Mouse (Mus musculus) embryonic facial prominence, embryonic 12.5 days (tissue): ENCODE results near the gene Gzmm. TPM values are rescaled to one million over a fixed set of nuclear protein-coding genes. Genes with fewer than 3 reads are reported as not detected.

ENCODE experiments used
- ATAC-seq: fragments of 200-750 bp; cut with Nextera tagmentation; 2 replicates; pipeline ENCODE4 v1.8.0; 2017; ENCODE audit not compliant: insufficient number of reproducible peaks, insufficient read depth, low FRiP score, low TSS enrichment
- H3K27ac ChIP-seq: fragments of 300-500 bp; sonication (generic); 2 replicates; pipeline ENCODE4 v1.5.1; 2016; ENCODE audit warnings: mild to moderate bottlenecking
- H3K27me3 ChIP-seq: fragments of 300-500 bp; sonication (generic); 2 replicates; pipeline ENCODE4 v1.6.1; 2016; ENCODE audit warnings: mild to moderate bottlenecking, moderate library complexity
- H3K36me3 ChIP-seq: fragments of 300-500 bp; sonication (generic); 2 replicates; pipeline ENCODE4 v1.6.1; 2016; ENCODE audit warnings: mild to moderate bottlenecking
- H3K4me1 ChIP-seq: fragments of 300-500 bp; sonication (generic); 2 replicates; pipeline ENCODE4 v1.6.1; 2016
- H3K4me2 ChIP-seq: fragments of 300-500 bp; sonication (generic); replicated peaks from 2 replicates; pipeline ENCODE4 v1.6.1; 2016; ENCODE audit warnings: mild to moderate bottlenecking, moderate library complexity
- H3K4me3 ChIP-seq: fragments of 300-500 bp; sonication (generic); 2 replicates; pipeline ENCODE4 v1.5.1; 2016; ENCODE audit warnings: mild to moderate bottlenecking
- H3K9ac ChIP-seq: fragments of 300-500 bp; sonication (generic); 2 replicates; pipeline ENCODE4 v1.6.1; 2016; ENCODE audit warnings: mild to moderate bottlenecking, moderate library complexity
- H3K9me3 ChIP-seq: fragments of 300-500 bp; sonication (generic); 2 replicates; pipeline ENCODE4 v1.6.1; 2016; ENCODE audit warnings: mild to moderate bottlenecking, moderate library complexity
- WGBS: fragments of 180-500 bp; shearing (Covaris S2); methylation state at CpG from one replicate; pipeline ENCODE4 v1.1.7; 2016; 5-methylcytosine and 5-hydroxymethylcytosine counted together
- polyA plus RNA-seq: library from polyadenylated mRNA; unstranded; fragments of >200 nt; fragmentation: Nextera tagmentation; extraction: Ambion mirVana; gene quantifications from 2 replicates; pipeline ENCODE4 v1.2.1, GENCODE M21; 2016

Gzmm gene
- polyA plus RNA-seq, 1 experiment from 2014 or later, result 0.55 TPM

GRCm38 (mm10) chr10:79682551-79682915, 6.3 kb upstream of the Gzmm start:
- peaks cover 15% of the 10 kb centered on the region for H3K4me1 ChIP-seq
- peak overlapping the region; percentile 98 for H3K4me2 ChIP-seq
- 0 out of 2 replicates have a peak, but pooled peaks have one; percentile 1 for ATAC-seq
- peak overlapping the region; percentile 84 for H3K4me3 ChIP-seq
- H3K27me3 ChIP-seq, result no peaks in the 10 kb centered on the region
- peak overlapping the region; percentile 74; the same call in 1 of the 2 replicates for H3K27ac ChIP-seq
- peaks cover 35% of the 10 kb centered on the region for H3K36me3 ChIP-seq
- no peaks in the 10 kb centered on the region for H3K9me3 ChIP-seq
- H3K9ac ChIP-seq, result peak overlapping the region; percentile 87
- under 1% methylated on average over 10 of the region's 10 CpGs for WGBS

- peaks cover 15% of the 10 kb centered on the region for H3K4me1 ChIP-seq
- H3K36me3 ChIP-seq, result peaks cover 40% of the 10 kb centered on the region
- ATAC-seq, result no peak
- H3K27me3 ChIP-seq, result no peaks in the 10 kb centered on the region
- peak overlapping the region; percentile 87 for H3K9ac ChIP-seq
- H3K9me3 ChIP-seq, result no peaks in the 10 kb centered on the region
- peak overlapping the region; percentile 84 for H3K4me3 ChIP-seq
- peak overlapping the region; percentile 98 for H3K4me2 ChIP-seq
- 0 out of 2 replicates have a peak overlapping the region, but pooled peaks have one; percentile 74 for H3K27ac ChIP-seq
- 4% methylated on average over 10 of the region's 10 CpGs for WGBS
These were observed 5.8 kb upstream of the Gzmm start for GRCm38 (mm10) chr10:79682916-79683582.

- Histone ChIP-seq H3K36me3 (peaks cover 49% of the 10 kb centered on the region), H3K27me3 (no peaks in the 10 kb centered on the region), H3K9ac (peak overlapping the region; percentile 87), H3K4me1 (peaks cover 15% of the 10 kb centered on the region), H3K27ac (no peak overlapping the region), H3K9me3 (no peaks in the 10 kb centered on the region), H3K4me2 (peak overlapping the region; percentile 98), H3K4me3 (peak overlapping the region; percentile 84)
- 85% methylated on average over 6 of the region's 6 CpGs for WGBS
- ATAC-seq, result no peak
These were observed 4.8 kb upstream of the Gzmm start for GRCm38 (mm10) chr10:79683726-79684640.

- Histone ChIP-seq H3K36me3 (peaks cover 53% of the 10 kb centered on the region), H3K9ac (no peak overlapping the region)
- no peak for ATAC-seq
These were observed 3.8 kb upstream of the Gzmm start for GRCm38 (mm10) chr10:79684770-79685600.

GRCm38 (mm10) chr10:79686219-79686618, 2.6 kb upstream of the Gzmm start:
- Histone ChIP-seq H3K9me3 (no peaks in the 10 kb centered on the region), H3K4me1 (peaks cover 11% of the 10 kb centered on the region), H3K27me3 (no peaks in the 10 kb centered on the region), H3K4me3 (no peak overlapping the region), H3K4me2 (no peak overlapping the region), H3K27ac (no peak overlapping the region), H3K9ac (no peak overlapping the region), H3K36me3 (peaks cover 53% of the 10 kb centered on the region)
- 86% methylated on average over 2 of the region's 2 CpGs for WGBS
- no peak for ATAC-seq

More at GRCm38 (mm10) chr10:79684770-79685600, 3.8 kb upstream of the Gzmm start:
- Histone ChIP-seq H3K4me3 (no peak overlapping the region), H3K4me2 (no peak overlapping the region), H3K4me1 (peaks cover 15% of the 10 kb centered on the region), H3K9me3 (no peaks in the 10 kb centered on the region), H3K27ac (no peak overlapping the region), H3K27me3 (no peaks in the 10 kb centered on the region)
- WGBS, result 95% methylated on average over 25 of the region's 25 CpGs

GRCm38 (mm10) chr10:79686691-79687090, 2.1 kb upstream of the Gzmm start:
- ATAC-seq, result no peak
- Histone ChIP-seq H3K4me2 (no peak overlapping the region), H3K36me3 (peaks cover 53% of the 10 kb centered on the region), H3K4me3 (no peak overlapping the region), H3K27ac (no peak overlapping the region), H3K27me3 (no peaks in the 10 kb centered on the region), H3K9me3 (no peaks in the 10 kb centered on the region), H3K4me1 (peaks cover 10% of the 10 kb centered on the region), H3K9ac (no peak overlapping the region)
- 85% methylated on average over 1 of the region's 1 CpGs for WGBS

- Histone ChIP-seq H3K4me3 (no peak overlapping the region), H3K9me3 (peaks cover 5% of the 10 kb centered on the region), H3K27me3 (no peaks in the 10 kb centered on the region), H3K4me2 (no peak overlapping the region), H3K9ac (no peak overlapping the region), H3K27ac (no peak overlapping the region), H3K36me3 (peaks cover 53% of the 10 kb centered on the region), H3K4me1 (peaks cover 10% of the 10 kb centered on the region)
- no peak for ATAC-seq
- WGBS, result 98% methylated on average over 6 of the region's 6 CpGs
These were observed 1.3 kb upstream of the Gzmm start for GRCm38 (mm10) chr10:79687513-79687912.

GRCm38 (mm10) chr10:79689178-79689577, 358 bp downstream of the Gzmm start:
- ATAC-seq, result no peak
- no peak overlapping the region for H3K27ac ChIP-seq
- H3K9me3 ChIP-seq, result peaks cover 5% of the 10 kb centered on the region
- H3K27me3 ChIP-seq, result no peaks in the 10 kb centered on the region
- peaks cover 51% of the 10 kb centered on the region for H3K36me3 ChIP-seq
- H3K4me1 ChIP-seq, result no peaks in the 10 kb centered on the region
- H3K4me3 ChIP-seq, result no peak overlapping the region
- 95% methylated on average over 3 of the region's 3 CpGs for WGBS
- H3K4me2 ChIP-seq, result no peak overlapping the region
- no peak overlapping the region for H3K9ac ChIP-seq

- ATAC-seq, result no peak
- Histone ChIP-seq H3K4me1 (peaks cover 12% of the 10 kb centered on the region), H3K36me3 (peaks cover 23% of the 10 kb centered on the region), H3K9me3 (peaks cover 5% of the 10 kb centered on the region), H3K27ac (no peak overlapping the region), H3K9ac (no peak overlapping the region), H3K4me3 (no peak overlapping the region), H3K4me2 (no peak overlapping the region), H3K27me3 (no peaks in the 10 kb centered on the region)
- 93% methylated on average over 2 of the region's 2 CpGs for WGBS
These were observed 3.2 kb downstream of the Gzmm start for GRCm38 (mm10) chr10:79691986-79692548.

GRCm38 (mm10) chr10:79693580-79694378, 5.0 kb downstream of the Gzmm start:
- no peak overlapping the region for H3K4me2 ChIP-seq
- H3K27me3 ChIP-seq, result no peaks in the 10 kb centered on the region
- H3K9me3 ChIP-seq, result peaks cover 5% of the 10 kb centered on the region
- no peak for ATAC-seq
- peaks cover 12% of the 10 kb centered on the region for H3K4me1 ChIP-seq
- no peak overlapping the region for H3K4me3 ChIP-seq
- H3K36me3 ChIP-seq, result peaks cover 7% of the 10 kb centered on the region
- H3K9ac ChIP-seq, result no peak overlapping the region
- no peak overlapping the region for H3K27ac ChIP-seq
- 77% methylated on average over 12 of the region's 12 CpGs for WGBS

- no peaks in the 10 kb centered on the region for H3K27me3 ChIP-seq
- H3K9ac ChIP-seq, result no peak overlapping the region
- no peak overlapping the region for H3K4me2 ChIP-seq
- peaks cover 12% of the 10 kb centered on the region for H3K4me1 ChIP-seq
- 82% methylated on average over 6 of the region's 6 CpGs for WGBS
- H3K27ac ChIP-seq, result no peak overlapping the region
- no peak overlapping the region for H3K4me3 ChIP-seq
- H3K9me3 ChIP-seq, result peaks cover 5% of the 10 kb centered on the region
- peaks cover 1% of the 10 kb centered on the region for H3K36me3 ChIP-seq
- no peak for ATAC-seq
These were observed 5.5 kb downstream of the Gzmm start for GRCm38 (mm10) chr10:79694379-79694655.
